Mouse (Mus musculus): ENCODE data around the gene Map3k6. TPM values are rescaled to one million over a fixed set of nuclear protein-coding genes. Genes with fewer than 3 reads are reported as not detected.

Gene Map3k6
- polyA plus RNA-seq, 1 experiment from 2014 or later, result 1.9 TPM

DNA sequence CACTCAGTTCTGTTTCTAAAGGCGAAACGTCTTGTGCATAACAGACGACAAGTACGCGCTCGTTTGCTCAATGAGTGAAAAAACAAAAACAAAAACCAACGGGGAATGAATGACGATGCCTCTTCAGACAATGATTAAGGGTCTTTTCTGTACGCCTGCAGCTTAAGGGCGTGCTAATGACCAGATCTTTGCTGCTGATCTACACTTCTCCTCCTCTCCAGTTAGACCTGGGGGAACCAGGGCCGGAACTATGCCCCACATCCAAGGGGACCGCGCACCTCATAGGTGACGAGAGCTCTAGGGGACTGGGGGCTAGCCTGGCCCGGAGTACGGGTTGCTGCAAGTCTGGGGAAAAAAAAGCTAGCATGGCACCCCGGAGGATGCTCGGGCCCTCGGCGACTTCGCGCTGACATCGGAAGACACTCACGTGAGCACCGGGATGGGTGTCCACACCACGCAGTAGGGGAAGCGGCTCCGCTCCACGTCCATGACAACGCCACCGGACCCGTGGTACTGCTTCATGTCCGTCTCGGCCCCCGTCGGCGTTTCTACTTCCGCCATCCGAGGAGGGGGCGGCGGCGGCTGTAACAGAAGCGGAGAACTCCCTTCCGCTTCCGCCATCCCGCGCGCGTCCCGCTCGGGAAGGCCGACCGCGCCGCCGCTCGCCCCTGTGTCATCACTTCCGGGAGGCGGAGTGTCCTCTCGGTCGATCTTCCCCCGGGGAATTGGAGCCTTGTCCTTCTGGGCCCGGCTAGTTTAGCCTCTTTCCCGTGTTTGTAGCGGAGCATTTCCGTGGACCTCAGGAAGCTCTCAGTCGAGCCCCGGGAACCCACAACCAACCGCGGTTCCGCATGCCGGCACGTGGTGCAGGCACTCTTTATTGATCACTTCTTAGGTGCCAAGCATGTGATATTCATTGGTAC lies 36.7 kb downstream of the Map3k6 start, which contains the start of gene Tmem222:
Gene Tmem222, minus strand, starts transcription at position 689 of the 923 bp plus-strand sequence.
- Histone ChIP-seq H3K27ac (replicated peaks; ENCODE audit: low read depth, low read length) (peak within 1 kb of the TSS; percentile 91), H3K4me2 (ENCODE audit: low read length) (peak within 1 kb of the TSS; percentile 76), H3K9ac (replicated peaks; ENCODE audit: low read length) (peak within 1 kb of the TSS; percentile 86), H3K9me3 (ENCODE audit: control insufficient read depth, low read length) (no peaks in the 10 kb centered on the region), H3K36me3 (ENCODE audit: control insufficient read depth, insufficient read depth, low read length) (0 out of 2 replicates have a peak, but pooled peaks cover 2% of the 10 kb centered on the region), H3K27me3 (ENCODE audit: control insufficient read depth, insufficient read depth, low read length) (no peaks in the 10 kb centered on the region), H3K4me3 (replicated peaks; ENCODE audit: low read depth, low read length) (peak within 1 kb of the TSS; percentile 85), H3K4me1 (ENCODE audit: control insufficient read depth, insufficient read depth, low read length) (peaks cover 21% of the 10 kb centered on the region)
- ATAC-seq (ENCODE audit: low FRiP score, low TSS enrichment) (peak; percentile 90), DNase-seq (peak; percentile 98)
- under 1% methylated on average over 73 of the region's 73 CpGs for WGBS

DNA sequence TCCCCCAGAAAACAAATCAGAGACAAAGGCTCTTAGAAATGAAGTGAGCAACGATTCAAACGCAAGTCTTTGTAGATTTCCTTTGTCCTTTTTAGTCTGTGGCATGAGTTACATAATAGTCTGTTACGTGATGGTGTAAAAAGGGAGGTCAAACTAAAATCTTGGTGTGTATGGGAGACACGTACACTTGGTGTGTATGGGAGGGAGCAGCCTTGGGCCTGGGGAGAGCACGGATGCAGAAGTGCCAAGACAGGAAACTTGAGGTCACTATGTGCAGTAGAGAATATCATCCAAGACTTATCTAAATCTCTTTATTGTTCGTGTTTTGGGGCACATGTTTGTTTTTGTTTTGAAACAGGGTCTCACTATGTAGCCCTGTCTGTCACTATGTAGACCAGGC lies 37.4 kb downstream of the Map3k6 start:
- H3K27me3 ChIP-seq (ENCODE audit: control insufficient read depth, insufficient read depth, low read length), result no peaks in the 10 kb centered on the region
- peak overlapping the region; percentile 86 for H3K9ac ChIP-seq (replicated peaks; ENCODE audit: low read length)
- WGBS, result 28% methylated on average over 6 of the region's 6 CpGs
- DNase-seq, result no peak
- H3K9me3 ChIP-seq (ENCODE audit: control insufficient read depth, low read length), result no peaks in the 10 kb centered on the region
- H3K4me1 ChIP-seq (ENCODE audit: control insufficient read depth, insufficient read depth, low read length), result peaks cover 27% of the 10 kb centered on the region
- H3K27ac ChIP-seq (replicated peaks; ENCODE audit: low read depth, low read length), result peak overlapping the region; percentile 91
- ATAC-seq (ENCODE audit: low FRiP score, low TSS enrichment), result no peak
- H3K36me3 ChIP-seq (ENCODE audit: control insufficient read depth, insufficient read depth, low read length), result 0 out of 2 replicates have a peak, but pooled peaks cover 2% of the 10 kb centered on the region
- peak overlapping the region; percentile 76 for H3K4me2 ChIP-seq (ENCODE audit: low read length)
- peak overlapping the region; percentile 85 for H3K4me3 ChIP-seq (replicated peaks; ENCODE audit: low read depth, low read length)

DNA sequence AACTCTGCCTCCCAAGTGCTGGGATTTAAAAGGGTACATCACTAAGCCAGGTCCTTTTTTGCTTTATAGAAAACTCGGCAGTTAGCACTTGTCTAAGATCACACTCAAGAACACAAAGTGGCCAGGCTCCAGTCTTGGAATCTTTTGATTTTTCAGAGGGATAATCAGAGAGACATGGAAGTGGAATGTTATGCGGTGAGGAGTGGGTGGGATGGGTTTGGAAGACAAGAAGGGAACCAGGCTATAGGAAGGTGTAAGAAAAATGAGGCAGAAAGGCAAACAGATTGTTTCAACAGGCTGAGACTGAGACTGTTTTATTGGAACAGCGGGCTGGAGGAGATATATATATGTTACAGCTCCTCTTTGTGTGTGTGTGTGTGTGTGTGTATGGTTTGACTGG lies 37.9 kb downstream of the Map3k6 start:
- no peak for ATAC-seq (ENCODE audit: low FRiP score, low TSS enrichment)
- H3K4me3 ChIP-seq (replicated peaks; ENCODE audit: low read depth, low read length), result peak overlapping the region; percentile 85; the same call in 1 of the 2 replicates

GRCm38 (mm10) chr4:133281513-133281912 lies 40.9 kb downstream of the Map3k6 start:
- no peak overlapping the region for H3K4me3 ChIP-seq (replicated peaks; ENCODE audit: low read depth, low read length)
- 53% methylated on average over 7 of the region's 7 CpGs for WGBS
- no peaks in the 10 kb centered on the region for H3K9me3 ChIP-seq (ENCODE audit: control insufficient read depth, low read length)
- H3K4me1 ChIP-seq (ENCODE audit: control insufficient read depth, insufficient read depth, low read length), result peaks cover 20% of the 10 kb centered on the region
- no peaks in the 10 kb centered on the region for H3K27me3 ChIP-seq (ENCODE audit: control insufficient read depth, insufficient read depth, low read length)
- H3K4me2 ChIP-seq (ENCODE audit: low read length), result no peak overlapping the region
- H3K9ac ChIP-seq (replicated peaks; ENCODE audit: low read length), result no peak overlapping the region; the same call in 1 of the 2 replicates
- H3K36me3 ChIP-seq (ENCODE audit: control insufficient read depth, insufficient read depth, low read length), result no peaks in the 10 kb centered on the region
- ATAC-seq (ENCODE audit: low FRiP score, low TSS enrichment) (no peak), DNase-seq (no peak)
- peak overlapping the region; percentile 73 for H3K27ac ChIP-seq (replicated peaks; ENCODE audit: low read depth, low read length)

More for the DNA sequence above, 37.9 kb downstream of the Map3k6 start:
- no peak for DNase-seq
- no peaks in the 10 kb centered on the region for H3K9me3 ChIP-seq (ENCODE audit: control insufficient read depth, low read length)
- H3K4me2 ChIP-seq (ENCODE audit: low read length), result peak overlapping the region; percentile 76
- 88% methylated on average over 3 of the region's 3 CpGs for WGBS
- peaks cover 27% of the 10 kb centered on the region for H3K4me1 ChIP-seq (ENCODE audit: control insufficient read depth, insufficient read depth, low read length)
- 0 out of 2 replicates have a peak, but pooled peaks cover 2% of the 10 kb centered on the region for H3K36me3 ChIP-seq (ENCODE audit: control insufficient read depth, insufficient read depth, low read length)
- H3K27ac ChIP-seq (replicated peaks; ENCODE audit: low read depth, low read length), result peak overlapping the region; percentile 91
- peak overlapping the region; percentile 86; the same call in 1 of the 2 replicates for H3K9ac ChIP-seq (replicated peaks; ENCODE audit: low read length)
- H3K27me3 ChIP-seq (ENCODE audit: control insufficient read depth, insufficient read depth, low read length), result no peaks in the 10 kb centered on the region

DNA sequence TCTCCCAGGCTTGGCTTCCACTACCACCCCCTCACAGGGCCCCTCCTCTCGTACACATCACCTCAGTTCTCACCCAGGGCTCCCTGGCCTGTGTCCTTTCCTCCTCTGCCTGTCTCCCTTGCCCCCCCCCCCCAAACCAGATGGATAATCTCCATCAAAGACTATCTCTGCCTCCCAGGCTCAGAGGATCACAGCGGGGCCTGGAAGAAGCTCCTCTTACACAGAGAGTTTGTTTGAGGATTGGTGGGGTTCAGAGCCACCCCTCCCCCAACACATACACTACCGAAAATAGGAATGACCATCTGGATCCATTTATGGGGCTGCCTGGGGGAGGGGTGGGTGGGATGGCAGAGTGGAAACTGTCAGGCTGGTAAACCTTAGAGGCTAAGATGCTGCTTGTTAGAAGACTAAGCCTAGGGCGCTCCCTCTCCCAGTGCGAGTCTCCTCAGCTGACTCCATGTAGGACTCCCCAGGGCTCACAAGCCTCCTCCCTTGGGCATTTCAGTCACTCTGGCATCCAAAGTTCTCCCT lies 41.4 kb downstream of the Map3k6 start:
- WGBS, result 14% methylated on average over 5 of the region's 5 CpGs

DNA sequence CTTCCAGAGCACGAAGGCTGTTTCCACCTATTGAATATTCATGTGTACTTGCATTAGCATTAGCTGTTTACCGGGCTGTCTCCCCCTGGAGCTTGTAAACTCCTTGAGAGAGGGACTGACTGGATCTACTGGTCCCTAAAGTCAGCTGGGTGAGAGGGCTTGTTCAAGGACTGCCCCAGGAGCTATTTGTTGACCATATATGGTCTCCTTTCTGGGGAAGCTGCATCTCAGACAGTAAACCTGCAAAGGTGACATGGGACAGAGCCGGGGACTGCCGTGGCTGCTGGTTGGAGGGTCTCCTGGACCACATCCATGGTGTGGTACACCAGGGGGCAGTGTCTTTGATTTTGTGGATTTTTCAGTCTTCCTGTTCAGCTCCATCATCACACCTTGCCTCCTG lies 42.0 kb downstream of the Map3k6 start:
- Histone ChIP-seq H3K27me3 (ENCODE audit: control insufficient read depth, insufficient read depth, low read length) (no peaks in the 10 kb centered on the region), H3K27ac (replicated peaks; ENCODE audit: low read depth, low read length) (no peak overlapping the region; the same call in 1 of the 2 replicates), H3K9ac (replicated peaks; ENCODE audit: low read length) (no peak overlapping the region), H3K4me2 (ENCODE audit: low read length) (no peak overlapping the region), H3K36me3 (ENCODE audit: control insufficient read depth, insufficient read depth, low read length) (no peaks in the 10 kb centered on the region), H3K4me3 (replicated peaks; ENCODE audit: low read depth, low read length) (no peak overlapping the region), H3K9me3 (ENCODE audit: control insufficient read depth, low read length) (no peaks in the 10 kb centered on the region), H3K4me1 (ENCODE audit: control insufficient read depth, insufficient read depth, low read length) (peaks cover 17% of the 10 kb centered on the region)
- DNase-seq (no peak), ATAC-seq (ENCODE audit: low FRiP score, low TSS enrichment) (no peak)
- WGBS, result 25% methylated on average over 4 of the region's 4 CpGs

More for the DNA sequence above, 41.4 kb downstream of the Map3k6 start:
- Histone ChIP-seq H3K36me3 (ENCODE audit: control insufficient read depth, insufficient read depth, low read length) (no peaks in the 10 kb centered on the region), H3K27me3 (ENCODE audit: control insufficient read depth, insufficient read depth, low read length) (no peaks in the 10 kb centered on the region), H3K4me1 (ENCODE audit: control insufficient read depth, insufficient read depth, low read length) (peaks cover 17% of the 10 kb centered on the region), H3K9ac (replicated peaks; ENCODE audit: low read length) (no peak overlapping the region; the same call in 1 of the 2 replicates), H3K27ac (replicated peaks; ENCODE audit: low read depth, low read length) (peak overlapping the region; percentile 73), H3K4me2 (ENCODE audit: low read length) (no peak overlapping the region), H3K4me3 (replicated peaks; ENCODE audit: low read depth, low read length) (no peak overlapping the region), H3K9me3 (ENCODE audit: control insufficient read depth, low read length) (no peaks in the 10 kb centered on the region)
- DNase-seq, result peak; percentile 51
- ATAC-seq (ENCODE audit: low FRiP score, low TSS enrichment), result 0 out of 2 replicates have a peak, but pooled peaks have one; percentile 19

GRCm38 (mm10) chr4:133285299-133285698 lies 44.7 kb downstream of the Map3k6 start:
- peaks cover 13% of the 10 kb centered on the region; the same call in 1 of the 2 replicates for H3K4me1 ChIP-seq (ENCODE audit: control insufficient read depth, insufficient read depth, low read length)
- DNase-seq, result no peak
- no peaks in the 10 kb centered on the region for H3K9me3 ChIP-seq (ENCODE audit: control insufficient read depth, low read length)
- no peaks in the 10 kb centered on the region for H3K27me3 ChIP-seq (ENCODE audit: control insufficient read depth, insufficient read depth, low read length)
- H3K4me2 ChIP-seq (ENCODE audit: low read length), result no peak overlapping the region
- H3K4me3 ChIP-seq (replicated peaks; ENCODE audit: low read depth, low read length), result no peak overlapping the region
- no peak overlapping the region for H3K27ac ChIP-seq (replicated peaks; ENCODE audit: low read depth, low read length)
- no peak overlapping the region for H3K9ac ChIP-seq (replicated peaks; ENCODE audit: low read length)
- WGBS, result 84% methylated on average over 3 of the region's 3 CpGs
- no peaks in the 10 kb centered on the region for H3K36me3 ChIP-seq (ENCODE audit: control insufficient read depth, insufficient read depth, low read length)
- ATAC-seq (ENCODE audit: low FRiP score, low TSS enrichment), result no peak

- 76% methylated on average over 5 of the region's 5 CpGs for WGBS
Measured at GRCm38 (mm10) chr4:133285950-133286349, 45.3 kb downstream of the Map3k6 start.

More at GRCm38 (mm10) chr4:133285950-133286349, 45.3 kb downstream of the Map3k6 start:
- Histone ChIP-seq H3K36me3 (ENCODE audit: control insufficient read depth, insufficient read depth, low read length) (no peaks in the 10 kb centered on the region), H3K4me2 (ENCODE audit: low read length) (no peak overlapping the region), H3K9ac (replicated peaks; ENCODE audit: low read length) (no peak overlapping the region), H3K9me3 (ENCODE audit: control insufficient read depth, low read length) (no peaks in the 10 kb centered on the region), H3K4me3 (replicated peaks; ENCODE audit: low read depth, low read length) (no peak overlapping the region), H3K27ac (replicated peaks; ENCODE audit: low read depth, low read length) (no peak overlapping the region), H3K4me1 (ENCODE audit: control insufficient read depth, insufficient read depth, low read length) (peaks cover 13% of the 10 kb centered on the region; the same call in 1 of the 2 replicates), H3K27me3 (ENCODE audit: control insufficient read depth, insufficient read depth, low read length) (no peaks in the 10 kb centered on the region)
- no peak for ATAC-seq (ENCODE audit: low FRiP score, low TSS enrichment)
- DNase-seq, result no peak
